Mouse (Mus musculus) kidney, adult 2 months (tissue): ENCODE results near the gene Txndc5.

Experiments used
- CTCF ChIP-seq: fragments of 200-500 bp; conservative IDR thresholded peaks from 2 replicates; pipeline ENCODE4 v1.5.1; 2011; ENCODE audit warnings: low read depth, mild to moderate bottlenecking, control low read depth, low read length, moderate library complexity, mixed read lengths; ENCODE audit not compliant: insufficient read depth, insufficient read length
- POLR2A ChIP-seq: fragments of 200-500 bp; IDR thresholded peaks from one replicate; pipeline ENCODE4 v1.6.1; 2011; ENCODE audit warnings: low read depth, low read length, control low read depth

- no peak for TF ChIP-seq CTCF
- TF ChIP-seq POLR2A, result no peak
Measured at GRCm38 (mm10) chr13:38525261-38525660, 3.4 kb downstream of the Txndc5 start.
